Mouse (Mus musculus): ENCODE results near the gene 2010111I01Rik. TPM values are rescaled to one million over a fixed set of nuclear protein-coding genes. Genes with fewer than 3 reads are reported as not detected.
"Not testable (repeated sequence)": the region's sequence is repeated elsewhere in the genome, so short reads cannot be mapped to it uniquely, and the experiment has no call there.

The 2010111I01Rik gene
- polyA plus RNA-seq, 1 experiment, result 63.6 TPM

DNA sequence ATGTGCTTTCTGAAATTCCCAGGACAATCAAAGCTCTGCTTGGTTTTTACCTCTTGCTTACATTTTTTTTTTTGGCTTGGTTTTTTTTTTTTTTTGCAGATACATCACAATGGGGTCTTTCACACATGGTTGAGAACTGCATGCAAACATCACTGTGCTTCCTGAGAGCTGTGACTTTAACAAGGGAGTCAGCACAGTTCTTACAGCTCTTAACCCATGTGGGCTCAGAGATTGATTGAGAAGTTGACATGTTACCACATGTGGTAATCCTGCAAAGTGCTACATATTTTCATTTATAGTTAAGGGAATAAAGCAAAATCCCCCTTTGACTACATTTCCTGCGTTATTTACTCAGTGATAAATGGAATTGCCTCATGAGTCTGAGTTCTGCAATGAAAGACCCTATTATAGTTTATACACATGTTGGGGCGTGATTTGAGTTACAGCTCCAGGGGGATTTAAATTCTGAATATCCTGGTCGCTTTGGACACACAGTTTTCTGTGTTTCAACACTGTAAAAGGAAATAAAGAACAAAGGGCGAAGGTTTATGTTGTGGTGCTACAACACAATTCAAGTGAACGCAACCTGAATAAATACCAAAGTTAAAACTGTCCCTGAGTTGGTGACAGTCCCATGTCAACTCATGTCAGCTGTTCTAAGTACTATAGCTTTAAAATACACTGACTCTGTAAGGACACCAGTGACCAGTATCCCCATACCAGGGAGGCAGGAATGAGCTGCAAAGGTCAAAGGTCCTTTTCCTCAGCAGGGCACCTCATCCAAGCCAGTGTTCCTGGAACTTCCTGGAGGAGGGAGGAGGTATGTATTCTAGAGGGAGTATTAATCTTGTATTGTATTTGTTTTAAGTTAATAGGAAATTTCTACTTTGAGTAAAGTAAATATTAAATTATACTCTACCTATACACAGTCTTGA lies 29.1 kb downstream of the 2010111I01Rik start:
- TF ChIP-seq EP300 (IDR thresholded peaks at IDR 0.05; ENCODE audit: insufficient read depth, low read depth, low read length), result no peak
- no peak for TF ChIP-seq POLR2A (IDR thresholded peaks at IDR 0.05; ENCODE audit: insufficient read depth, low read length)
- no peak for TF ChIP-seq CTCF (IDR thresholded peaks at IDR 0.05; ENCODE audit: low read depth, low read length)
- H3K9me3 ChIP-seq (replicated peaks; ENCODE audit: control insufficient read depth, insufficient read depth, low read length, poor library complexity, severe bottlenecking), result no peaks in the 10 kb centered on the region
- H3K4me3 ChIP-seq (ENCODE audit: low read depth, low read length), result no peak overlapping the region

GRCm38 (mm10) chr13:62996767-62997166 lies 32.1 kb downstream of the 2010111I01Rik start:
- no peaks in the 10 kb centered on the region for H3K36me3 ChIP-seq (ENCODE audit: control insufficient read depth, insufficient read depth, low read length, poor library complexity, severe bottlenecking)
- H3K4me1 ChIP-seq (ENCODE audit: control insufficient read depth, insufficient read depth, low read length), result no peaks in the 10 kb centered on the region
- no peaks in the 10 kb centered on the region for H3K9me3 ChIP-seq (replicated peaks; ENCODE audit: control insufficient read depth, insufficient read depth, low read length, poor library complexity, severe bottlenecking)
- H3K27ac ChIP-seq (ENCODE audit: insufficient read depth, low read length), result no peak overlapping the region
- no peak overlapping the region for H3K9ac ChIP-seq (ENCODE audit: low read depth, poor library complexity, severe bottlenecking)
- no peak for TF ChIP-seq EP300 (IDR thresholded peaks at IDR 0.05; ENCODE audit: insufficient read depth, low read depth, low read length)
- no peak for TF ChIP-seq CTCF (IDR thresholded peaks at IDR 0.05; ENCODE audit: low read depth, low read length)
- TF ChIP-seq POLR2A (IDR thresholded peaks at IDR 0.05; ENCODE audit: insufficient read depth, low read length), result no peak
- H3K27me3 ChIP-seq (ENCODE audit: control insufficient read depth, insufficient read depth, low read length, poor library complexity, severe bottlenecking), result no peaks in the 10 kb centered on the region
- H3K4me3 ChIP-seq (ENCODE audit: low read depth, low read length), result no peak overlapping the region

More for the DNA sequence above, 29.1 kb downstream of the 2010111I01Rik start:
- Histone ChIP-seq H3K4me1 (ENCODE audit: control insufficient read depth, insufficient read depth, low read length) (no peaks in the 10 kb centered on the region), H3K27ac (ENCODE audit: insufficient read depth, low read length) (no peak overlapping the region), H3K9ac (ENCODE audit: low read depth, poor library complexity, severe bottlenecking) (no peak overlapping the region), H3K36me3 (ENCODE audit: control insufficient read depth, insufficient read depth, low read length, poor library complexity, severe bottlenecking) (no peaks in the 10 kb centered on the region), H3K27me3 (ENCODE audit: control insufficient read depth, insufficient read depth, low read length, poor library complexity, severe bottlenecking) (no peaks in the 10 kb centered on the region)

GRCm38 (mm10) chr13:63007491-63007890 lies 42.8 kb downstream of the 2010111I01Rik start:
- H3K27me3 ChIP-seq (ENCODE audit: control insufficient read depth, insufficient read depth, low read length, poor library complexity, severe bottlenecking); H3K9me3 ChIP-seq (replicated peaks; ENCODE audit: control insufficient read depth, insufficient read depth, low read length, poor library complexity, severe bottlenecking); H3K27ac ChIP-seq (ENCODE audit: insufficient read depth, low read length); H3K4me3 ChIP-seq (ENCODE audit: low read depth, low read length); H3K36me3 ChIP-seq (ENCODE audit: control insufficient read depth, insufficient read depth, low read length, poor library complexity, severe bottlenecking); H3K4me1 ChIP-seq (ENCODE audit: control insufficient read depth, insufficient read depth, low read length); H3K9ac ChIP-seq (ENCODE audit: low read depth, poor library complexity, severe bottlenecking): not testable (repeated sequence)

- Histone ChIP-seq H3K4me3 (ENCODE audit: low read depth, low read length) (no peak overlapping the region), H3K27ac (ENCODE audit: insufficient read depth, low read length) (no peak overlapping the region), H3K27me3 (ENCODE audit: control insufficient read depth, insufficient read depth, low read length, poor library complexity, severe bottlenecking) (no peaks in the 10 kb centered on the region; the same call in 1 of the 2 replicates), H3K9ac (ENCODE audit: low read depth, poor library complexity, severe bottlenecking) (no peak overlapping the region), H3K4me1 (ENCODE audit: control insufficient read depth, insufficient read depth, low read length) (no peaks in the 10 kb centered on the region), H3K9me3 (replicated peaks; ENCODE audit: control insufficient read depth, insufficient read depth, low read length, poor library complexity, severe bottlenecking) (no peaks in the 10 kb centered on the region), H3K36me3 (ENCODE audit: control insufficient read depth, insufficient read depth, low read length, poor library complexity, severe bottlenecking) (no peaks in the 10 kb centered on the region)
- TF ChIP-seq POLR2A (IDR thresholded peaks at IDR 0.05; ENCODE audit: insufficient read depth, low read length) (no peak), EP300 (IDR thresholded peaks at IDR 0.05; ENCODE audit: insufficient read depth, low read depth, low read length) (no peak), CTCF (IDR thresholded peaks at IDR 0.05; ENCODE audit: low read depth, low read length) (no peak)
These were observed 45.8 kb downstream of the 2010111I01Rik start for GRCm38 (mm10) chr13:63010345-63011090.

- H3K36me3 ChIP-seq (ENCODE audit: control insufficient read depth, insufficient read depth, low read length, poor library complexity, severe bottlenecking), result no peaks in the 10 kb centered on the region
- H3K27ac ChIP-seq (ENCODE audit: insufficient read depth, low read length), result no peak overlapping the region
- no peak overlapping the region for H3K4me3 ChIP-seq (ENCODE audit: low read depth, low read length)
- no peaks in the 10 kb centered on the region for H3K4me1 ChIP-seq (ENCODE audit: control insufficient read depth, insufficient read depth, low read length)
- H3K9ac ChIP-seq (ENCODE audit: low read depth, poor library complexity, severe bottlenecking), result no peak overlapping the region
- no peaks in the 10 kb centered on the region for H3K9me3 ChIP-seq (replicated peaks; ENCODE audit: control insufficient read depth, insufficient read depth, low read length, poor library complexity, severe bottlenecking)
- no peaks in the 10 kb centered on the region; the same call in 1 of the 2 replicates for H3K27me3 ChIP-seq (ENCODE audit: control insufficient read depth, insufficient read depth, low read length, poor library complexity, severe bottlenecking)
- TF ChIP-seq EP300 (IDR thresholded peaks at IDR 0.05; ENCODE audit: insufficient read depth, low read depth, low read length) (no peak), POLR2A (IDR thresholded peaks at IDR 0.05; ENCODE audit: insufficient read depth, low read length) (no peak), CTCF (IDR thresholded peaks at IDR 0.05; ENCODE audit: low read depth, low read length) (no peak)
These were observed 49.7 kb downstream of the 2010111I01Rik start for GRCm38 (mm10) chr13:63014353-63014752.

DNA sequence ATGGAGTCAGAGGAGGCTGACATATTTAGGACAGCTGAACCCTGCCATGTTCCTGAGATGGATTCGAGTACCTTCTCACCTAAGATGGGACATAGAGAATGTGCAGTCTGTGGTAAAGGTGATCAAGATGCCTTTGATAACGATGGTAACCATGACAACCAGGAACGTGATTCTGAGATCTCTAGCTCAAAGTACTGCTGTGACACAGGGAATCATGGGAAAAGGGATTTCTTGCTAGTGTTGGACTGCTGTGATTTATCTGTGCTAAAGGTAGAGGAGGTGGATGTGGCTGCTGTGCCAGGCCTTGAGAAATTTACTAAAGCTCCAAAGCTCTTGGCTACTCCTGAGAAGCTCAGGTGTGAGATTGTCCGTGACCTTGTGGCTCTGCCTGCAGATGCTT lies 50.7 kb downstream of the 2010111I01Rik start:
- Histone ChIP-seq H3K4me3 (ENCODE audit: low read depth, low read length) (no peak overlapping the region), H3K9ac (ENCODE audit: low read depth, poor library complexity, severe bottlenecking) (no peak overlapping the region), H3K36me3 (ENCODE audit: control insufficient read depth, insufficient read depth, low read length, poor library complexity, severe bottlenecking) (no peaks in the 10 kb centered on the region), H3K9me3 (replicated peaks; ENCODE audit: control insufficient read depth, insufficient read depth, low read length, poor library complexity, severe bottlenecking) (no peaks in the 10 kb centered on the region), H3K27me3 (ENCODE audit: control insufficient read depth, insufficient read depth, low read length, poor library complexity, severe bottlenecking) (no peaks in the 10 kb centered on the region; the same call in 1 of the 2 replicates), H3K4me1 (ENCODE audit: control insufficient read depth, insufficient read depth, low read length) (no peaks in the 10 kb centered on the region), H3K27ac (ENCODE audit: insufficient read depth, low read length) (no peak overlapping the region)
- TF ChIP-seq POLR2A (IDR thresholded peaks at IDR 0.05; ENCODE audit: insufficient read depth, low read length) (no peak), EP300 (IDR thresholded peaks at IDR 0.05; ENCODE audit: insufficient read depth, low read depth, low read length) (no peak), CTCF (IDR thresholded peaks at IDR 0.05; ENCODE audit: low read depth, low read length) (no peak)
